In the genomic region with DNA sequence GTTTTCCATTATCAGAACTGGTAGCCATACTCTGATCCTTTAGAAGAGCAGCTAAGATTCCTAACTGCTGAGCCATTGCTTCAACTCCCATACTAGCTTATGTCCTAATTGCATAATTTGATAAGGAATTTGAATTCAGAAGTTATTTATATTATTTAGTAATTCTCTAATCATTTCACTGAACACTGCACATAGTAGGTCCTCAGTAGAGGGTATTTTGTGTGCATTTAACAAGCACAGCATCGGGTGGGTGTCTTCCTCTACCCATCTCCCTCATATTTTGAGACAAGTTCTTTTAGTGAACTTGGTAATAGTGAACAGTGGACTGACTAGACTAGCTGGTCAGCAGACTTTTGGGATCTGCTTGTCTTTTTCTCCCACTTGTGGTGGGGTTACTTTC, we compare ENCODE assay signal across 38 mouse cellular contexts. TPM values are rescaled to one million over a fixed set of nuclear protein-coding genes. Genes with fewer than 3 reads are reported as not detected.
"Had no signal": no experiment of that assay in that cellular context is flagged by ENCODE, and none has a peak within 500 bp of the region (broad histone marks: within the 10 kb centered on the region; RNA-seq: fewer than 3 reads in every experiment).

No protein-coding gene starts in this region.

- ATAC-seq: liver, embryonic 12.5 days; liver, postnatal 0 days; lung, postnatal 0 days; midbrain, embryonic 13.5 days; midbrain, embryonic 15.5 days; midbrain, embryonic 16.5 days had no signal

- H3K36me3 ChIP-seq: limb, embryonic 15.5 days; liver, embryonic 12.5 days; liver, embryonic 13.5 days; liver, embryonic 15.5 days; lung, embryonic 15.5 days; midbrain, embryonic 12.5 days; midbrain, embryonic 13.5 days; midbrain, embryonic 15.5 days had no signal

- H3K9ac ChIP-seq: limb, embryonic 12.5 days; limb, embryonic 13.5 days; limb, embryonic 15.5 days; liver, embryonic 12.5 days; liver, embryonic 13.5 days; liver, embryonic 14.5 days; liver, embryonic 15.5 days; liver, postnatal 0 days; lung, embryonic 14.5 days; lung, embryonic 15.5 days; midbrain, embryonic 12.5 days; midbrain, embryonic 13.5 days; midbrain, embryonic 15.5 days had no signal

- H3K27me3 ChIP-seq: limb, embryonic 12.5 days; limb, embryonic 13.5 days; limb, embryonic 15.5 days; lung, embryonic 15.5 days; midbrain, embryonic 12.5 days; midbrain, embryonic 13.5 days; midbrain, embryonic 15.5 days had no signal

- H3K4me1 ChIP-seq: liver, embryonic 15.5 days; megakaryocyte, embryonic 14.5 days had no signal

- H3K4me3 ChIP-seq: limb, embryonic 10.5 days; limb, embryonic 12.5 days; limb, embryonic 13.5 days; limb, embryonic 15.5 days; liver, embryonic 12.5 days; liver, embryonic 13.5 days; liver, embryonic 15.5 days; lung, embryonic 15.5 days; megakaryocyte, embryonic 14.5 days; midbrain, embryonic 10.5 days; midbrain, embryonic 12.5 days; midbrain, embryonic 13.5 days; midbrain, embryonic 15.5 days; myocyte had no signal

- H3K9me3 ChIP-seq: limb, embryonic 10.5 days; limb, embryonic 12.5 days; limb, embryonic 13.5 days; limb, embryonic 15.5 days; liver, embryonic 12.5 days; liver, embryonic 13.5 days; liver, embryonic 15.5 days; lung, embryonic 15.5 days; megakaryocyte, embryonic 14.5 days; midbrain, embryonic 10.5 days; midbrain, embryonic 12.5 days; midbrain, embryonic 13.5 days; midbrain, embryonic 15.5 days had no signal

- H3K4me2 ChIP-seq: limb, embryonic 12.5 days; limb, embryonic 13.5 days; limb, embryonic 15.5 days; liver, embryonic 11.5 days; liver, embryonic 12.5 days; liver, embryonic 13.5 days; liver, embryonic 15.5 days; lung, embryonic 14.5 days; lung, embryonic 15.5 days; midbrain, embryonic 11.5 days; midbrain, embryonic 12.5 days; midbrain, embryonic 13.5 days; midbrain, embryonic 15.5 days had no signal

- DNase-seq: left cerebral cortex, postnatal 4 days; liver; liver, embryonic 13.5 days; liver, postnatal 0 days; lung, adult 18-20 months; lung, adult 2 months; lung, embryonic 14.5 days; lung, postnatal 10 days; lung, postnatal 14 days; lung, postnatal 36 days; lung, postnatal 4 days; midbrain, embryonic 14.5 days had no signal

- H3K27ac ChIP-seq: limb, embryonic 10.5 days; limb, embryonic 12.5 days; limb, embryonic 13.5 days; limb, embryonic 15.5 days; liver, embryonic 12.5 days; liver, embryonic 13.5 days; liver, embryonic 14.5 days; liver, embryonic 15.5 days; lung, embryonic 15.5 days; macrophage; midbrain, embryonic 10.5 days; midbrain, embryonic 12.5 days; midbrain, embryonic 13.5 days; midbrain, embryonic 15.5 days had no signal

RNA-seq across cellular contexts. Expression of a gene that starts 14.6 kb away (rescaled TPM):
- total RNA-seq: megakaryocyte progenitor cell, adult 5-6 weeks; megakaryocyte-erythroid progenitor cell, adult 5-6 weeks; monocyte, adult 5-6 weeks had no signal
- polyA plus RNA-seq: liver, embryonic 11.5 days; liver, embryonic 12.5 days; liver, embryonic 13.5 days; macrophage had no signal

RNA-seq across cellular contexts. Expression of a gene that starts 53.4 kb away (rescaled TPM):
- total RNA-seq: liver, adult 2 months; megakaryocyte progenitor cell, adult 5-6 weeks; megakaryocyte, adult 5-6 weeks; megakaryocyte-erythroid progenitor cell, adult 5-6 weeks; monocyte, adult 5-6 weeks had no signal
- polyA plus RNA-seq: liver, embryonic 11.5 days; liver, embryonic 12.5 days; liver, embryonic 13.5 days; liver, embryonic 14.5 days; liver, embryonic 15.5 days; liver, embryonic 16.5 days; liver, postnatal 0 days; lung, adult 2 months; lung, embryonic 14.5 days; lung, embryonic 15.5 days; lung, embryonic 16.5 days; macrophage had no signal
